Mouse (Mus musculus): ENCODE measurements at regions not wholly inside any gene's neighbourhood (a gene's known extent, or its start where the extent isn't known, plus 50 kb on each side); places are given as distances from the start of the nearest gene placed in this dataset.
A peak's percentile ranks its signal among the peaks of the same experiment; 100 is the strongest.

DNA sequence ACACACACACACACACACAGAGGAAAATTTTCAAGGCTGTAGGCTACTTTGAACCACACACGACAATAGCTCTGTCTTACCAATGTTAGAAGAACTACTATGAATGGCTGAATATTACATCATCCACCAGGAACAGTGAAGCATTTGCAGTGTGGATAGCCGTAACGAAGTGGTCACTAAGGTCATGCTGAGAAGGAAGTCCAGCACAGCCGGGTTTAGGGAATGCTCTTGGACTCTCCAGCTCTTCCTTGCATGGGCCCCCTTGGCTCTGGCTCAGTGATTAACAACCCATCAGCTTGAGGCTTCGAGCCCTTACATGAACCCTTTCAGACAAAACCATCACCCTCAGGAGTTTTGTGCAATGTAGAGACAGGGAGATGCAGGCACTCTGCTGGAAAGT is 245.3 kb downstream of the Adamts20 start:
- DNase-seq, result no peak

GRCm38 (mm10) chr15:94216703-94217102 is 248.5 kb downstream of the Adamts20 start:
- no peak for DNase-seq

GRCm38 (mm10) chr15:94214440-94214839 is 250.8 kb downstream of the Adamts20 start:
- no peak for DNase-seq

- no peak for DNase-seq
Measured at GRCm38 (mm10) chr15:94213393-94213792, 251.8 kb downstream of the Adamts20 start.

DNA sequence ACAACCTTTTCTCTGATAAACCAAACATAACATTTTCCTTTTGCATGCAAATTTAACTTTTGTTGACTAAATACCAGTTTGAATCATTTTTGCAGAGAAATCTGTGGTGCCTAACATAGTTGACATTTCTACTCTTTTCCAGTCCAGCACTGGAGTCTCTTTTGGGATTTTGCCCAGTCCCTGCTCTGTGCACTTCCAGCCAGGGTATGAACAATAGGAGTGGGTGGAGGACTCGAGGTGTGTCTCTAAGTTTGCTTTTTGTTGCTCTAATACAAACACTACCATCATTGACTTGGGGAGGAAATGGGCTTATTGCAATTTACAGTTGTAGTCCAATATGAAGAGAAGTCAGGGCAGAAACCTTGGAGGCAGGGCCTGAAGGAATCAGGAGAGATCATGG is 256.7 kb downstream of the Adamts20 start:
- no peak for DNase-seq

GRCm38 (mm10) chr15:94206454-94206853 is 258.8 kb downstream of the Adamts20 start:
- DNase-seq, result no peak

GRCm38 (mm10) chr15:94205309-94205893 is 259.8 kb downstream of the Adamts20 start:
- DNase-seq, result no peak

- no peak for DNase-seq
Measured at GRCm38 (mm10) chr15:94190081-94190488, 275.1 kb downstream of the Adamts20 start.

- no peak for DNase-seq
Measured at GRCm38 (mm10) chr15:94187588-94187987, 277.6 kb downstream of the Adamts20 start.

DNA sequence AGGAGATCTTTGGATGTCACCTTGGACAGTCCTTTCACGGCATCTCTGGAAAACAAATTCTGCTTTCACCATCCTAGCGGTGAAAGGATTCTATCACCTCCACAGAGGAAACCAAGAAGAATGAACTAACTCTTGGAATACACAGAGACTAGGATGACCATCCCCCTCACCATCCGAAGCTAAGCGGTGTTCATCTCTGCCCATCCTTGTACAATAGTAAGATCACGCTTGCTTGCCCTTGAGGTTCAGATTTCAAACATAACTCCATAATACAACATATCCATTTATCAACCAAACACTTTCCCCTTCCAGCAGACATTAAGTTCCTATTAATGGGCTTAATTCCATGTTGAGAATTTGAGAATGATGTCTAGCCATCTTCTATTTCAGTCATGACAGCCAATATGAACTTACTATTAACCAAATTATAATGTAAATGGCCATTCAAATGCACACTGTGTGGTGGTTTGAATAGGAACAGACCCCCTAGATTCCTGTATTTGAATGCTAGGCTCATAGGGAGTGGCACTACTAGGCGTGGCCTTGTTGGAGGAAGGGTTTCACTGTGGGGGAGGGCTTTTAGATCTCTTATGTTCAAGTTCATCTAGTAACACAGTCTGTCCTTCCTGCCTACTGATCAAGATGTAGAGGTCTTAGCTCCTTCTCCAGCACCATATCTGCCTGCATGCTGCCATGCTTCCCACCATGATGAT is 281.4 kb downstream of the Adamts20 start:
- no peak for DNase-seq

DNA sequence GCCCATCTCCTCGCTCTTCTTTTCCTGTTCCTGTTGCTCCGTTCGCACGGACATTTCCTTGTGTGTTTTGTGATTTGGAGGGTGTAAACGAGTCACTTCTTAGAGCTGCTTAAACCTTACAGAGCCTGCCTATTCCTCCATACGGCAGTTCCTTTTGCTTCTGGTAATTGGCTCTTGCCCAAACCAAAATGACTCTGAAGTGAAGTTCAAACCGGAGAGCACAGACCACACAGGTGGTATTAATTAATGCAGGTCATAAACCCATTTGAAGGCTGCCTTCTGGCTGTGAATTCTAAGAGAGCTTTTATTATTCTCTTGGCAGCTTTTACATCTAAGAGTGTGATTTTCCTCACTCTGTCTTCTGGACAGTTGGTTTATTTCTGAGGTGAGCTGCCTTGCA is 291.1 kb downstream of the Adamts20 start:
- no peak for DNase-seq

DNA sequence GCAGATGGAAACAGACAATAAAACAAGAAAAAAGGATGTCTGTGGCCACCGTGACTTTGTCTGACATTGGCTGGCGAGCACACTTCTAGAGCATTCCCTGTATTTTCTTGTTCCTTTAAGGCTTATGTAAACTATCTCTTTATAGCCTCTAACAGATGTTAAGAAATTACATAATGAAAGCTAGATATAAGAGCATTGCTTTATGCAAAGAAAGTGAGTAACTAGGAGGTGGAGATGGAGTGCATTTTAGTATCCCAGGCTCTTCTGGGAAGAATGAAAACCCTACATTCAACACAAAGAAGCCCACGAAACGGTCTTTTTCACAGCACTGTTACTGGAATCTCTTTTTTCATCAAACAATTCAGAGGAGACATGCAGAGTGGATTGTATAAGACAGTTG is 304.4 kb downstream of the Adamts20 start:
- peak; percentile 10 for DNase-seq

DNA sequence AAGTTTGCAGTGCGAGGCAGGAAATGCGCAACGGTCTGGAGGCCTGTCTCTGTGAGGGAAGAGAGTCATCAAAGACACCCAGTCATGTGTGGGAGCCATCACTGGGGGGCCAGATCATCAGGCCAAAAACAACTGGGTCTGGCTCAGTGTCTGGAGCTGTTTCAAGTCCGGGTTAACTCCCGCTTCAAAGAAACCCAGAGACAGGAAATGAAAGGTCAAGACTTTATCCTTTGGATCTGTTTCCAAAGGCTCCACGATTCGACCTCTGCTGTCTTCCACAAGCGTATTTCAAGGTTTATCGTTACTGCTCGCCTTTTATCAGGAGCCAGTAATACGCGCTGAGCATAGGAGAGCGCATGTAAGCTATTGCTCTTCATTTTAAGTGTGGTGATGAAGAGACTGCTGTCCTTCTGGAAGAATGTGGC is 325.7 kb downstream of the Adamts20 start:
- no peak for DNase-seq

DNA sequence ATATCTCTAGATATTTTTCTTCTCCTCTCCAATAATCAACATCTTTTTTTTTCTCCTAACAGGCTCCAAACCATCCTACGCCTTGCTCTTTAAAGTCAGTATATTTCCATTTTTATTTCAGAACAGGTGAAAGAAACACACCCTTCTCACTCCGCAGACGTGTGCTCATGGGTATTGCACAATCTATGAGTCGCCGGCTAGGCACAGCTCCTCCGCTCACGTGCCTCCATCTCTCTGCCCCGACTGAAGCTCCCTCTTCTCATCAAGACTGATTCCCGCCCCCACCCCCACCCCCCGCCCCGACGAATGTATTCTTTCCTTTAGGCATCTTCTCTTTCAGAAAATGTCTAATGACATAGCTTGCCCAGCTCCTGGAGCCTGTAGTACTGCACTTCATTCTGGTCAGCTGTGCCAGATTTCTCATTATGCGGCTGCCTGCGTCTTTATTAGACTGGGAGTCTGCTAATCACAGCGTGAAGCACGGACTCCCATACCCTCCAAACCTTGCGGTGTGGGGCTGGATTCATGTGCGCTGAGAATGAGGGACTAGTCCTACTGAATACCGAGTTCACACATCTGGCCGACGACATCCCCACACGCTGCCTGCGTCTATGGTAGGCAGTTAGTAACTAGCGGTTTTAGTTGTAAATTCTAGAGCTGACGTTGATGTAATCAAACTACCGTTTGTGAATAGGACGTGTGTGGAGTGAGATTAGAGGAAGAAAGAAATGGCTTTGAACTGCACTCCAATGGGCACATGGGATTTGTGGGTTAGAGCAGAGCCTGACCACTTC is 327.9 kb downstream of the Adamts20 start:
- no peak for DNase-seq

DNA sequence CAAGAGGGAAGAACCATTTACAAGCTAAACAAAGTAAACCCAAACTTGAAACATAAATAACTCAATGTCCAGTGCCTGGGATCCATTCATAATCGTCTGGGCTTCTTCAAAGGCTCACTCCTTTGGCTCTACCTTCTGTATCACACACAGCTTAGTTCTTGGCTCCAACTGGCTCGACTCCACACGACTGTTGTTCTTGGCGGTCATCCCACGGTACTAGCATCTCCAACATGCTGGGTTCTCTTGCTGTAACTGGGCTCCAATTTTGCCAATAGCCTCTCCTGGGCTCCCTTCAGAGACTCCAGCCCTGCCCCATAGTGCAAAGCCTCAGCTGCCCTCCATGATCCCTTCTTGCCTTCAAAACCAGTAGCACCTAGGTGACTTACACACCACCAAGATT is 352.4 kb downstream of the Adamts20 start:
- no peak for DNase-seq

GRCm38 (mm10) chr15:94107186-94107716 is 358.0 kb downstream of the Adamts20 start:
- DNase-seq, result no peak

DNA sequence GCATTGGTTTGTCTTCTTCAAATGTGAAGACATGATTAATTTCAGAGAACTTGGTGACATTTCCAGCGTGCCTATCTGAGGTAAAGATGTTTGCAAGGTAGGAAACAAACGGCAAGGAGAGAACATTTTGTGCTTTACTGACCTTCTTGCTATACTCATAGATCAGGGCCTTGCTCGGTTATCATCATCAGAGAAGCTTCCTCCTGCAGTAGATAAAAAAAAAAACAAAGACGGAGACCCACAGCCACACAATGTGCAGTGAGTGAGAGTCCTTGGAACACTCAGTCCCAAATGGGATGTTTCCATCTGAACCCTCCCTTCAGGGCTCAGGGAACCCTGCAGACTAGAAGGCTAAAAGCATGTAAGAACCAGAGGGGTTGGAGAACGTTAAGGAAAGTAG is 374.6 kb downstream of the Adamts20 start:
- no peak for DNase-seq

- DNase-seq, result no peak
Measured at GRCm38 (mm10) chr15:94089856-94090255, 375.4 kb downstream of the Adamts20 start.

GRCm38 (mm10) chr15:94082369-94082768 is 382.8 kb downstream of the Adamts20 start:
- no peak for DNase-seq

GRCm38 (mm10) chr15:94077056-94077455 is 388.2 kb downstream of the Adamts20 start:
- no peak for DNase-seq

GRCm38 (mm10) chr15:94074161-94074950 is 390.9 kb downstream of the Adamts20 start:
- no peak for DNase-seq

- no peak for DNase-seq
Measured at GRCm38 (mm10) chr15:94067721-94068120, 397.5 kb downstream of the Adamts20 start.
